Mouse (Mus musculus) hindbrain, embryonic 11.5 days (tissue): ENCODE results near the gene Gm11555. TPM values are rescaled to one million over a fixed set of nuclear protein-coding genes. Genes with fewer than 3 reads are reported as not detected.
"Not testable (repeated sequence)": the region's sequence is repeated elsewhere in the genome, so short reads cannot be mapped to it uniquely, and the experiment has no call there.

Experiments
- ATAC-seq: fragments of 200-750 bp; cut with Nextera tagmentation; 2 replicates; pipeline ENCODE4 v1.8.0; 2017; ENCODE audit warnings: mild to moderate bottlenecking, moderate TSS enrichment, moderate library complexity; ENCODE audit not compliant: low FRiP score
- DNase-seq: peaks from one replicate; pipeline ENCODE4 v3.0.0-alpha.2; 2015; ENCODE audit warnings: low spot score
- H3K27ac ChIP-seq: fragments of 300-500 bp; sonication (generic); 2 replicates; pipeline ENCODE4 v1.5.1; 2014; ENCODE audit warnings: mild to moderate bottlenecking, low read depth, low read length
- H3K27me3 ChIP-seq: fragments of 300-500 bp; sonication (generic); 2 replicates; pipeline ENCODE4 v1.6.1; 2014; ENCODE audit warnings: mild to moderate bottlenecking, low read length, moderate library complexity, mixed read lengths; ENCODE audit not compliant: control insufficient read depth, insufficient read depth
- H3K36me3 ChIP-seq: fragments of 300-500 bp; sonication (generic); 2 replicates; pipeline ENCODE4 v1.6.1; 2014; ENCODE audit warnings: mild to moderate bottlenecking, low read length, moderate library complexity, mixed read lengths; ENCODE audit not compliant: control insufficient read depth, insufficient read depth
- H3K4me1 ChIP-seq: fragments of 300-500 bp; sonication (generic); replicated peaks from 2 replicates; pipeline ENCODE4 v1.6.1; 2014; ENCODE audit warnings: low read length, mixed read lengths; ENCODE audit not compliant: control insufficient read depth, insufficient read depth
- H3K4me2 ChIP-seq: fragments of 300-500 bp; sonication (generic); replicated peaks from 2 replicates; pipeline ENCODE4 v1.6.1; 2014; ENCODE audit warnings: mild to moderate bottlenecking, low read depth, low read length
- H3K4me3 ChIP-seq: fragments of 300-500 bp; sonication (generic); 2 replicates; pipeline ENCODE4 v1.5.1; 2014; ENCODE audit warnings: low read depth, low read length
- H3K9ac ChIP-seq: fragments of 300-500 bp; sonication (generic); 2 replicates; pipeline ENCODE4 v1.6.1; 2014; ENCODE audit warnings: low read depth, low read length
- H3K9me3 ChIP-seq: fragments of 300-500 bp; sonication (generic); 2 replicates; pipeline ENCODE4 v1.6.1; 2016; ENCODE audit warnings: low read length; ENCODE audit not compliant: control insufficient read depth
- WGBS: fragments of 180-500 bp; shearing (Covaris S2); extraction: QIAGEN DNeasy Blood & Tissue Kit; methylation state at CpG from one replicate; pipeline ENCODE4 v1.1.7; 2014; 5-methylcytosine and 5-hydroxymethylcytosine counted together
- polyA plus RNA-seq: library from polyadenylated mRNA; unstranded; fragments of >200 nt; fragmentation: Nextera tagmentation; extraction: Ambion mirVana; gene quantifications from 2 replicates; pipeline ENCODE4 v1.2.1, GENCODE M21; 2014

The Gm11555 gene
- not detected in 2 replicates for polyA plus RNA-seq

- no peaks in the 10 kb centered on the region for H3K27me3 ChIP-seq
- no peak within 1 kb of the TSS for H3K4me3 ChIP-seq
- H3K4me2 ChIP-seq, result no peak within 1 kb of the TSS
- H3K4me1 ChIP-seq, result no peaks in the 10 kb centered on the region
- H3K27ac ChIP-seq, result no peak within 1 kb of the TSS
- 86% methylated on average over 2 of the region's 2 CpGs for WGBS
- ATAC-seq (no peak), DNase-seq (no peak)
- H3K9me3 ChIP-seq, result no peaks in the 10 kb centered on the region
- no peak within 1 kb of the TSS for H3K9ac ChIP-seq
- no peaks in the 10 kb centered on the region for H3K36me3 ChIP-seq
Measured at GRCm38 (mm10) chr11:99650136-99650535, at the start of gene Gm11555. Gene Gm11555 (minus strand): TSS chr11:99650236.

DNA sequence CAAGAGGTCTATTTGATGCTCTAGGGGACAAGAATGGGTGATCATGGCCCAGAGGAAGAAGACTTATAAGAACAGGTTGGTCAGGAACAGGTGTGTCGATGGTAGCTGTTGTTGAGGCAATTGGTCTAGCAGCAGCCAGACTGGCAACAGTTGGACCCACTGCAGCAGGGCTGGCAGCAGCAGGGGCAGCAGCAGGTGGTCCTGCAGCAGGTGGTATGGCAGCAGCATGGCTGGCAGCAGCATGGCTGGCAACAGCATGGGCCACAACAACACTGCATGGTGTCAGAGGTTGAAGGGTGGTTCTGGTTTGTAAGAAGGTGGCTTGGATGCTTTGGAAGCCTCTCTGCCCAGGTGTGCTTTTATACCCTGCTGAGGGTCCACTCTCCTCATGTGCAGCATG is 40.4 kb upstream of the Gm11555 start, which contains the start of gene Gm14190:
Gene Gm14190 (minus strand): TSS at position 278 of the 400 bp plus-strand sequence.
- Histone ChIP-seq H3K4me2 (no peak within 1 kb of the TSS), H3K36me3 (no peaks in the 10 kb centered on the region), H3K27me3 (no peaks in the 10 kb centered on the region), H3K9me3 (no peaks in the 10 kb centered on the region), H3K9ac (no peak within 1 kb of the TSS), H3K4me3 (no peak within 1 kb of the TSS), H3K27ac (no peak within 1 kb of the TSS), H3K4me1 (no peaks in the 10 kb centered on the region)
- DNase-seq (no peak), ATAC-seq (no peak)
- 70% methylated on average over 1 of the region's 1 CpGs for WGBS

DNA sequence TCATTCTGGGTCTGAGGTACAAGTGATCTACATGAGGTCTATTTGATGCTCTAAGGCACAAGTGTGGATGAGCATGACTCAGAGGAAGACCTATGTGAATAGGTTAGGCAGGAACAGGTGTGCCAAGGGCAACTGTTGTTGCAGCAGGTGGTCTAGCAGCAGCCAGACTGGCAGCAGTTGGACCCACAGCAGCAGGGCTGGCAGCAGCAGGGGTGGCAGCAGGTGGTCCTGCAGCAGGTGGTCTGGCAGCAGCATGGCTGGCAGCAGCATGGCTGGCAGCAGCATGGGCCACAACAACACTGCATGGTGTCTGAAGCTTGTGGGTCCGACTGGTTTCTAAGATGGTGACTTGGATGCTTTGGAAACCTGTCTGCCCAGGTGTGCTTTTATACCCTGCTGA is 35.2 kb upstream of the Gm11555 start:
- not testable (repeated sequence) for H3K4me3 ChIP-seq, H3K4me1 ChIP-seq, H3K36me3 ChIP-seq, H3K27me3 ChIP-seq, H3K27ac ChIP-seq, ATAC-seq, H3K9me3 ChIP-seq, H3K9ac ChIP-seq, DNase-seq, H3K4me2 ChIP-seq
- WGBS, result 79% methylated on average over 1 of the region's 1 CpGs

DNA sequence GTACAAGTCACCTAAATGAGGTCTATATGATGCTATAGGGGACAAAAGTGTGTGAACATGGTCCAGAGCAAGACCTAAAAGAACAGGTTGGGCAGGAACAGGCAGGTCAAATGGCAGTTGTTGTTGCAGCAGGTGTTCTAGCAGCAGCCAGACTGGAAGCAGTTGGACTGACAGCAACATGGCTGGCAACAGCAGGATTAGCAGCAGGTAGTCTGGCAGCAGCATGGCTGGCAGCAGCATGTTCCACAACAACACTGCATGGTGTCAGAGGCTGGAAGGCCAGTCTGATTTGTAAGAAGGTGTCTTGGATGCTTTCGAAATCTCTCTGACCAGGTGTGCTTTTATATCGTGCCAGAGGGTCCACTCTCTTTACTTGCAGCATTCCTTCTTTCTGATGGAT is 33.4 kb upstream of the Gm11555 start:
- Histone ChIP-seq H3K4me2 (no peak overlapping the region), H3K9ac (no peak overlapping the region), H3K36me3 (no peaks in the 10 kb centered on the region), H3K4me3 (no peak overlapping the region), H3K4me1 (no peaks in the 10 kb centered on the region), H3K27me3 (no peaks in the 10 kb centered on the region), H3K9me3 (no peaks in the 10 kb centered on the region), H3K27ac (no peak overlapping the region)
- ATAC-seq, result no peak
- DNase-seq, result no peak
- 85% methylated on average over 2 of the region's 2 CpGs for WGBS

DNA sequence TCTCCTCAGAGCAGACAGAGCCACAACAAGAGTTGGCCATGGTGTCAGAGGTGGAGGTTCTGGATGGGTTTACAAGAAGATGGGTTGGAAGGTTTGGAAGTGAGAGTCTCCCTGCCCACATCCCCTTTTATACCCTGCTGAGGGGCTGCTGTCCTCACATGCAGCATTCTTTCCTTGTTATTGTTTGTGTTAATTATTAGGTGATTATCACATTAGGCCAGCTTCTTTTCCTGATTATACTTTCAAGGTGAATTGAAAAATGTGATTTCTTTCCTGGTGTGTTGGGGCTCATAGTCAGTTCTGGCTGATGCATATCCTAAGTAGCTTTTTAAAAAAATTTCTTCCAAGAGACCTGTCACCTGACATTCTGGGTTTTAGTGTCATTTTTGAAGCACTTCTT is 15.8 kb upstream of the Gm11555 start, which contains the start of gene Krtap4-6:
Gene Krtap4-6 (minus strand): TSS at position 101 of the 400 bp plus-strand sequence.
- Histone ChIP-seq H3K27ac (no peak within 1 kb of the TSS), H3K27me3 (no peaks in the 10 kb centered on the region), H3K4me2 (no peak within 1 kb of the TSS), H3K9me3 (no peaks in the 10 kb centered on the region), H3K4me1 (no peaks in the 10 kb centered on the region), H3K36me3 (no peaks in the 10 kb centered on the region), H3K4me3 (no peak within 1 kb of the TSS), H3K9ac (no peak within 1 kb of the TSS)
- DNase-seq (no peak), ATAC-seq (no peak)

DNA sequence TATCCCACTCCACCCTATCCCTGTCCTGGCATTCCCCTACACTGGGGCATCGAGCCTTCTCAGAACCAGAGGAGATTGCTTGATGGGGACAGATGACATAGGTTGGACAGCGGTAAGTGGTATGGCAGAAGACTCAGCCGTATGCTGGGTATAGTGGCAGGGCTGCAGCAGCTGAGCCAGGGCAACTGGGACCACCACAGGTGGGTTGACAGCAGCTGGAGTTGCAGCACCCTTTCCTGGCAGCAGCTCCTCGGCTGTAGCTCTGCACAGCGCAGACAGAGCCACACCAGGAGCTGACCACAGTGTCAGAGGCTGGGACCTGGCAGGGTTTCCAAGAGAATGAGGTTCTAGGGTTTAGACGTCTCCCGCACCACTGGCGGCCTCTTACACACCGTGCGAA is 12.8 kb upstream of the Gm11555 start:
- no peak for ATAC-seq
- no peak overlapping the region for H3K27ac ChIP-seq

GRCm38 (mm10) chr11:99659256-99659655 is 9.2 kb upstream of the Gm11555 start:
- no peaks in the 10 kb centered on the region for H3K4me1 ChIP-seq
- DNase-seq, result no peak
- no peak for ATAC-seq
- 88% methylated on average over 4 of the region's 4 CpGs for WGBS
- H3K9ac ChIP-seq, result no peak overlapping the region
- no peak overlapping the region for H3K4me2 ChIP-seq
- H3K4me3 ChIP-seq, result no peak overlapping the region
- no peaks in the 10 kb centered on the region for H3K36me3 ChIP-seq
- no peaks in the 10 kb centered on the region for H3K9me3 ChIP-seq
- no peaks in the 10 kb centered on the region for H3K27me3 ChIP-seq
- H3K27ac ChIP-seq, result no peak overlapping the region

More for the DNA sequence above, 12.8 kb upstream of the Gm11555 start:
- no peaks in the 10 kb centered on the region for H3K27me3 ChIP-seq
- H3K4me3 ChIP-seq, result no peak overlapping the region
- H3K9me3 ChIP-seq, result no peaks in the 10 kb centered on the region
- no peaks in the 10 kb centered on the region for H3K36me3 ChIP-seq
- no peaks in the 10 kb centered on the region for H3K4me1 ChIP-seq
- WGBS, result 90% methylated on average over 10 of the region's 10 CpGs
- H3K9ac ChIP-seq, result no peak overlapping the region
- no peak overlapping the region for H3K4me2 ChIP-seq
- no peak for DNase-seq

- H3K36me3 ChIP-seq, H3K9ac ChIP-seq, H3K9me3 ChIP-seq, H3K27ac ChIP-seq, H3K4me1 ChIP-seq, DNase-seq, H3K4me2 ChIP-seq, H3K4me3 ChIP-seq, H3K27me3 ChIP-seq, ATAC-seq: not testable (repeated sequence)
- WGBS, result 61% methylated on average over 10 of the region's 10 CpGs
Measured at GRCm38 (mm10) chr11:99658467-99659010, 8.5 kb upstream of the Gm11555 start, which contains the start of gene Gm11563. Gene Gm11563 (minus strand): TSS chr11:99658960.

- Histone ChIP-seq H3K27me3 (no peaks in the 10 kb centered on the region), H3K36me3 (no peaks in the 10 kb centered on the region), H3K4me3 (no peak overlapping the region), H3K4me1 (no peaks in the 10 kb centered on the region), H3K27ac (no peak overlapping the region), H3K4me2 (no peak overlapping the region), H3K9me3 (no peaks in the 10 kb centered on the region), H3K9ac (no peak overlapping the region)
- DNase-seq (no peak), ATAC-seq (no peak)
- 42% methylated on average over 5 of the region's 5 CpGs for WGBS
Measured at GRCm38 (mm10) chr11:99657051-99657450, 7.0 kb upstream of the Gm11555 start.
